ENCODE assay signal across 9 mouse cellular contexts in genomic region chr8:13640452-13640883, GRCm38 (mm10). TPM values are rescaled to one million over a fixed set of nuclear protein-coding genes. Genes with fewer than 3 reads are reported as not detected.
DNase-seq lines count a peak whose midpoint lies in the region; ATAC-seq and TF ChIP-seq lines count a peak whose summit lies in the region.
"Had no signal": no experiment of that assay in that cellular context is flagged by ENCODE, and none has a peak within 500 bp of the region (broad histone marks: within the 10 kb centered on the region; RNA-seq: fewer than 3 reads in every experiment).

No protein-coding gene starts in this region.

- no peak for TF ChIP-seq POLR2A in cortical plate, adult 2 months (IDR thresholded peaks at IDR 0.05; ENCODE audit: extremely low read depth, insufficient read depth, low read length)

- DNase-seq in heart, adult 9 months (ENCODE audit: low spot score in 2 of 2): peak; percentile 67 to 69
- DNase-seq in heart, postnatal 10 days: no peak
- peak; percentile 82 for DNase-seq in 3T3-L1 (ENCODE audit: low read depth, low spot score)
- peak; percentile 54 for DNase-seq in left cerebral cortex, postnatal 4 days
- DNase-seq in c-Kit-positive CD71-positive TER-119-positive erythroid progenitor cells, embryonic 14.5 days (ENCODE audit: low spot score): no peak

- no peak for ATAC-seq in granulocyte monocyte progenitor cell, adult 5-6 weeks (replicated peaks; ENCODE audit: poor library complexity, severe bottlenecking)
- no peak for ATAC-seq in erythroblast, adult 5-6 weeks (replicated peaks; ENCODE audit: low FRiP score, poor library complexity, severe bottlenecking)

- peak overlapping the region; percentile 67; the same call in 1 of the 2 replicates for H3K27ac ChIP-seq in cortical plate, adult 2 months (ENCODE audit: insufficient read depth, low read length)
- H3K27ac ChIP-seq: midbrain, embryonic 12.5 days had no signal

- no peak overlapping the region for H3K4me3 ChIP-seq in cortical plate, adult 2 months (ENCODE audit: insufficient read depth, low read length)
- H3K4me3 ChIP-seq: midbrain, embryonic 12.5 days had no signal

- no peak for TF ChIP-seq CTCF in cortical plate, adult 2 months (IDR thresholded peaks at IDR 0.05; ENCODE audit: extremely low read depth, insufficient read depth, low read length)

- intact Hi-C loops in heart, postnatal 10 days (cut with DNase I): no loop called here
- intact Hi-C loops in left cerebral cortex, postnatal 4 days (cut with DNase I): no loop called here

- peaks cover 25% of the 10 kb centered on the region for H3K4me1 ChIP-seq in cortical plate, adult 2 months (ENCODE audit: control insufficient read depth, insufficient read depth, low read length)

RNA-seq across cellular contexts. Expression of gene Rasa3, which starts 36.9 kb away (rescaled TPM):
- 10 to 100 TPM; 22.3 to 25.1 TPM for total RNA-seq in heart, postnatal 10 days (2021)
- 52.4 and 53.1 TPM in 2 replicates for polyA plus RNA-seq in cortical plate, adult 2 months (2012; rRNA removed)
- 10 to 100 TPM; 46.4 to 49.1 TPM for total RNA-seq in left cerebral cortex, postnatal 4 days (2021)
- total RNA-seq in granulocyte monocyte progenitor cell, adult 5-6 weeks (2014; fragmentation: Nextera tagmentation): 52.5 and 55.5 TPM in 2 replicates
- total RNA-seq in granulocyte monocyte progenitor cell, adult 5-6 weeks (2017): 53.3 and 54.4 TPM in 2 replicates
- total RNA-seq in erythroblast, adult 5-6 weeks (2015; ENCODE audit: low replicate concordance): 4.8 and 11.7 TPM in 2 replicates
- 17.1 and 19.5 TPM in 2 replicates for total RNA-seq in erythroblast, adult 5-6 weeks (2017; ENCODE audit: low replicate concordance)

Comparison
In these comparisons a context has a peak if more than half of its experiments do, and no peak if none do; other contexts are left out.
1. DNase-seq: peak in heart, adult 9 months (2 of 2), 3T3-L1 (single experiment) and left cerebral cortex, postnatal 4 days (single experiment); none in heart, postnatal 10 days (0 of 2) and c-Kit-positive CD71-positive TER-119-positive erythroid progenitor cells, embryonic 14.5 days (single experiment).